Mouse (Mus musculus) C2C12 (cell line): Measurements from ENCODE around the gene Apobr. TPM values are rescaled to one million over a fixed set of nuclear protein-coding genes. Genes with fewer than 3 reads are reported as not detected.

Experiments used
- H3K27me3 ChIP-seq: one replicate; pipeline ENCODE4 v1.6.1; 2011; ENCODE audit not compliant: control insufficient read depth, insufficient read depth, insufficient read length
- H3K36me3 ChIP-seq: one replicate; pipeline ENCODE4 v1.6.1; 2011; ENCODE audit not compliant: control insufficient read depth, insufficient read depth
- H3K4me3 ChIP-seq: one replicate; pipeline ENCODE4 v1.5.1; 2011; ENCODE audit warnings: mild to moderate bottlenecking, control low read depth; ENCODE audit not compliant: poor library complexity, insufficient read depth, severe bottlenecking
- H3K79me2 ChIP-seq: one replicate; pipeline ENCODE4 v1.6.1; 2011; ENCODE audit not compliant: control insufficient read depth, insufficient read depth
- H3K79me3 ChIP-seq: one replicate; pipeline ENCODE4 v1.6.1; 2011; ENCODE audit warnings: low read depth, control low read depth
- H3ac ChIP-seq: one replicate; pipeline ENCODE3; 2011; ENCODE audit warnings: low read depth; ENCODE audit not compliant: control insufficient read depth, insufficient read length
- CEBPB ChIP-seq: IDR thresholded peaks from one replicate; pipeline ENCODE4 v1.6.1; 2011; ENCODE audit warnings: low read depth, mild to moderate bottlenecking, control low read depth, moderate library complexity
- CTCF ChIP-seq: IDR thresholded peaks from one replicate; pipeline ENCODE4 v1.5.1; 2011; ENCODE audit not compliant: control insufficient read depth, insufficient read depth, insufficient read length
- FOSL1 ChIP-seq: IDR thresholded peaks from one replicate; pipeline ENCODE4 v1.8.0; 2011; ENCODE audit warnings: mild to moderate bottlenecking, low read length; ENCODE audit not compliant: poor library complexity, insufficient read depth, severe bottlenecking
- MAX ChIP-seq: IDR thresholded peaks from one replicate; pipeline ENCODE4 v1.6.1; 2011; ENCODE audit warnings: mild to moderate bottlenecking, control low read depth
- MYOD1 ChIP-seq: IDR thresholded peaks from one replicate; pipeline ENCODE4 v1.6.1; 2011; ENCODE audit warnings: low read depth; ENCODE audit not compliant: control insufficient read depth, insufficient read length
- MYOG ChIP-seq: IDR thresholded peaks from one replicate; pipeline ENCODE4 v1.6.1; 2011; ENCODE audit not compliant: control insufficient read depth, insufficient read length; ENCODE audit errors: extremely low read depth
- USF1 ChIP-seq: IDR thresholded peaks from one replicate; pipeline ENCODE4 v1.6.1; 2011; ENCODE audit warnings: low read depth, mild to moderate bottlenecking, control low read depth, moderate library complexity
- polyA plus RNA-seq: library from polyadenylated mRNA; unstranded; fragments of >200 nt; fragmentation: generic; extraction: Trizol; gene quantifications from one replicate; pipeline ENCODE4 v1.2.1, GENCODE M21; 2012; ENCODE audit warnings: missing spikeins

The Apobr gene
- polyA plus RNA-seq, 1 experiment: 2.0 TPM

DNA sequence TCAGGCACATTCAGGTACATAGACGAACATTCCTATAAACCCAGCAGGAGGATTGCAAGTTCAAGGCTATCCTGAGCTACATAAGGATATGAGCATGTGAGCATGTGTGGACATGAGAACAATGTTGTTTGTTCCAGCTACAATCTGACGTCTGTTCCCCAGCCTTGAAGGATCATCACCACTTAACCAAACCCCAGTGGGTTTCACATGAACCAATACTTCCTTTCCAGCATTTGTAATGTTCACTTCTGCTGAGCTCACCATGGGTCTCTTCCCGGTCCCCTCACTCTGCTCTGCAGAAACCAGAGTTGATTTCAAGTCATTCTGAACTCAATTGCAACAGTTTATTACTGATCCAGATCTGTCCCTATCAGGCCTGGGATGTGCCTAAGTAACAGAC lies 17.9 kb downstream of the Apobr start:
- H3K36me3 ChIP-seq: no peaks in the 10 kb centered on the region
- TF ChIP-seq MAX (no peak), CEBPB (no peak), USF1 (no peak)
- H3K27me3 ChIP-seq: no peaks in the 10 kb centered on the region
- no peaks in the 10 kb centered on the region for H3K79me2 ChIP-seq
- H3K4me3 ChIP-seq: no peak overlapping the region
- H3K79me3 ChIP-seq: no peaks in the 10 kb centered on the region
- no peak overlapping the region for H3ac ChIP-seq

DNA sequence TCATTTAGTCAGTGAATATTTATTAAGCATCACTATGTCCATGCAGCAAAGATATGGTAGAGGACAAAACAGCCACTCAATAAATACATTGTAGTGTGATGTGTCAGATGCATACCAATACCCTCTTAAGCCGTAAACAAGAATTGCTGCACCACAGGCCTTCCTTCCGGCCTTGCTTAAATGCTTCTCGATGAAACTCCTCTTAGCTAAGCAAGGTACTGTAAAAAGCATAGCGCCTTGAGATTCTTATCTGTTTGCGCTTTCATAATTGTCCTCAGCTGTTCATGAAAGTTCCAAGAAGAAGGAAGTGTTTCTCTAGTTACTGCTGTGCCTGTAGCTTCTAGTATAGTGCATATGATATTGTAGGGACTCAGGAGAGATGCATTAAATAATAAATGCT lies 21.9 kb downstream of the Apobr start:
- Histone ChIP-seq H3K27me3 (no peaks in the 10 kb centered on the region), H3K4me3 (no peak overlapping the region), H3K36me3 (no peaks in the 10 kb centered on the region), H3K79me3 (no peaks in the 10 kb centered on the region), H3K79me2 (no peaks in the 10 kb centered on the region), H3ac (no peak overlapping the region)
- TF ChIP-seq USF1: no peak
- TF ChIP-seq MYOD1: no peak
- TF ChIP-seq CEBPB: no peak
- no peak for TF ChIP-seq MAX
- TF ChIP-seq FOSL1: no peak
- TF ChIP-seq CTCF: no peak
- TF ChIP-seq MYOG: no peak

DNA sequence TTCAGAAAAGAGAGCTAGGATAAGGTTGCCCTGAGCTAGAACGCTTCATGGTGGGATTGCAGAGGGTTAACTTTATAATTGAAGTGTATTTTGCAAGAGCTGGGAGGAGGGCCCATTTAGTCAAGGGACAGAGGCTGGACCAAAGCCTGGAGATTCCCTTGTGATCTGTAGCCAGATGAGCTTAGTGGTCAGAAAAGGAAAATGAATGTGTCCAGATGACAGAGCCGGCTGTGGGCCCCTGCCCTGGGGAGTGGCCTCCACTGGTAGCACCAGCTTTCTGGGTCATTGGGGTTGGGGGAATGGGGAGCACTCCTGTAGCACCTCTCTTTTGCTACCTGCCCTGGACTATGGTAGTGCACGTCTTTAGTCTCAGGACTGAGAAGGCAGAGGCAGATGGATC lies 22.3 kb downstream of the Apobr start:
- Histone ChIP-seq H3K36me3 (no peaks in the 10 kb centered on the region), H3K27me3 (no peaks in the 10 kb centered on the region), H3K79me2 (no peaks in the 10 kb centered on the region), H3K79me3 (no peaks in the 10 kb centered on the region), H3K4me3 (no peak overlapping the region), H3ac (no peak overlapping the region)
- no peak for TF ChIP-seq MYOD1
- TF ChIP-seq CEBPB: peak; percentile 20

DNA sequence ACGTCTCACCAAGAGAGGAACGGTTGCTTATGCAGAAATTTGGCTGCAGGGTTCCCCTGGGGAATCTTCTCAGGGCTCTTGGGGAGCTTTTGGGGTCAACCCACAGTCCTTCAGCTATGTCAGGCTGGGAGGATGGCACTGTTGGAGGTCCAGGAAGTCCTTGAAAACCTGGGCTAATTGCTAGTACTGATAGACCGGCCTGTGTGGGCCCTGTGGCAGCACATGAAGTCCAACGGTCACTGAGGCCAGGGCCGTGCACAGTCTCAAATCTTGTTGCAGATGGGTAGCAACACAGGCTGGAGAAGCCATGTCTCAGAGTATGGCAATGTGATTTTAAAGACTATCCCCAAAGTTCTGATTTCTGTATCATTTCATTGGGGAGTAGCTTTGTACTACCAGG lies 23.1 kb downstream of the Apobr start:
- Histone ChIP-seq H3K79me2 (no peaks in the 10 kb centered on the region), H3K27me3 (no peaks in the 10 kb centered on the region), H3K36me3 (no peaks in the 10 kb centered on the region), H3K4me3 (no peak overlapping the region), H3K79me3 (no peaks in the 10 kb centered on the region), H3ac (no peak overlapping the region)
- TF ChIP-seq USF1 (no peak), FOSL1 (no peak), MYOD1 (no peak), MYOG (no peak), CTCF (no peak), MAX (no peak), CEBPB (no peak)

DNA sequence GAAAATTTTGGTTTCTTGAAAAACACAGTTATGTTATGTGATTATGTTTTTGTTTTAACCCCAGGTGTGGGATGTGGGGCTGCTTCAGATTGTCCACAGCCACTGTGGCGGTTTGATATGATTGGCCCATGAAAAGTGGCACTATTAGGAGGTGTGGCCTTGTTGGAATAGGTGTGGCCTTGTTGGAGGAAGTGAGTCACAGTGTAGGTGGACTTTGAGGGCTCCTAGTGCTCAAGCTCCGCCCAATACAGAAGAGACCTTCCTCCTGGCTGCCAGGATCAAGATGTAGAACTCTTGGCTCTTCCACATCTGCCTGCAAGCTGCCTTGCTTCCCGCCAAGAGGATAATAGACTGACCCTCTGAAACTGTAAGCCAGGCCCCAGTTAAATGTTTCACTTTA lies 28.0 kb downstream of the Apobr start:
- no peaks in the 10 kb centered on the region for H3K79me3 ChIP-seq
- TF ChIP-seq CEBPB: no peak
- no peak for TF ChIP-seq FOSL1
- no peak for TF ChIP-seq CTCF
- no peak for TF ChIP-seq USF1
- TF ChIP-seq MAX: no peak
- no peak for TF ChIP-seq MYOD1
- no peak for TF ChIP-seq MYOG
- no peaks in the 10 kb centered on the region for H3K79me2 ChIP-seq
- no peak overlapping the region for H3K4me3 ChIP-seq
- H3K36me3 ChIP-seq: no peaks in the 10 kb centered on the region
- no peaks in the 10 kb centered on the region for H3K27me3 ChIP-seq
- no peak overlapping the region for H3ac ChIP-seq

DNA sequence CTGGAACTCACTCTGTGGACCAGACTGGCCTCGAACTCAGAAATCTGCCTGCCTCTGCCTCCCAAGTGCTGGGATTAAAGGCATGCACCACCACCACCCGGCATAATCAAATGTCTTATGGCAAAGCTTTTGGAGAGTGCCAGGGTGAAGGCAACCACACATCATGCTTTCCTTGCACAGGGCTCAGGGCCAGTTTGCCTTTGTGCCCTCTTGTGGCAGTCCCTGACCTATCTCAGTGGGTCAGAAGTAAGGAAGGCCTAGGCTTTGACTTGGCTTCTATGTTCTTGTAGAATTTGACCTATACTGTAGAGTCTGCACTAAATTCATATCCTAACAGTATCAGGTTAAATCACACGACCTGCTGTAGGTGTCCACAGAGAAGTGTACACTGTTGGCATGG lies 32.0 kb downstream of the Apobr start:
- H3K27me3 ChIP-seq: no peaks in the 10 kb centered on the region
- H3K79me3 ChIP-seq: no peaks in the 10 kb centered on the region
- no peak overlapping the region for H3ac ChIP-seq
- H3K79me2 ChIP-seq: no peaks in the 10 kb centered on the region
- no peak overlapping the region for H3K4me3 ChIP-seq
- H3K36me3 ChIP-seq: no peaks in the 10 kb centered on the region
- TF ChIP-seq USF1: no peak
- no peak for TF ChIP-seq MAX
- TF ChIP-seq CTCF: no peak
- TF ChIP-seq MYOG: no peak
- no peak for TF ChIP-seq FOSL1
- no peak for TF ChIP-seq MYOD1
- TF ChIP-seq CEBPB: no peak
